Mouse (Mus musculus) heart, postnatal 36 days (tissue): ENCODE measurements around the gene Rogdi. TPM values are rescaled to one million over a fixed set of nuclear protein-coding genes. Genes with fewer than 3 reads are reported as not detected.

Experiments used
- total RNA-seq, 2 experiments: library from RNA; stranded (reverse); gene quantifications; 2 replicates each; pipeline ENCODE4 v1.2.3; 2021

Gene Rogdi
- total RNA-seq, 2 experiments from 2014 or later: 16.2 to 19.7 TPM

Other genes with a start within 250 kb of the Rogdi start
- gene Cdip1, start 223.3 kb downstream of the Rogdi start, total RNA-seq: 10 to 100 TPM; 59.0 to 66.1 TPM
- gene 4930562C15Rik, start 178.1 kb downstream of the Rogdi start, total RNA-seq: not detected
- gene Ubald1, start 133.2 kb downstream of the Rogdi start, total RNA-seq: 10 to 100 TPM; 20.0 to 21.6 TPM
- 100 to 1,000 TPM; 154 to 155 TPM for gene Mgrn1, start 127.3 kb downstream of the Rogdi start, total RNA-seq
- gene Nudt16l1, start 74.8 kb downstream of the Rogdi start, total RNA-seq: 10 to 100 TPM; 20.5 to 21.3 TPM
- gene Anks3, start 49.3 kb downstream of the Rogdi start, total RNA-seq: 10 to 100 TPM; 12.4 to 12.9 TPM
- gene Sept12, start 15.7 kb downstream of the Rogdi start, total RNA-seq: not detected
- gene Smim22, start 6.3 kb downstream of the Rogdi start, total RNA-seq: not detected
- gene Glyr1, start 36.3 kb upstream of the Rogdi start, total RNA-seq: 10 to 100 TPM; 43.8 to 46.0 TPM
- 10 to 100 TPM; 26.4 to 28.5 TPM for gene Ubn1, start 36.5 kb upstream of the Rogdi start, total RNA-seq
- 1 to 10 TPM; 4.9 to 6.7 TPM for gene Ppl, start 118.9 kb upstream of the Rogdi start, total RNA-seq
- gene Sec14l5, start 133.6 kb upstream of the Rogdi start, total RNA-seq: under 1 TPM; 0.51 to 0.78 TPM
- 10 to 100 TPM; 13.4 to 14.5 TPM for gene Nagpa, start 190.5 kb upstream of the Rogdi start, total RNA-seq
- 10 to 100 TPM; 22.9 to 23.6 TPM for gene AU021092, start 208.7 kb upstream of the Rogdi start, total RNA-seq
- 10 to 100 TPM; 13.8 to 14.7 TPM for gene Alg1, start 220.1 kb upstream of the Rogdi start, total RNA-seq
- 1 to 10 TPM; 8.5 to 9.0 TPM for gene Eef2kmt, start 242.4 kb upstream of the Rogdi start, total RNA-seq